Mouse (Mus musculus): ENCODE results near the gene Zfp341.

The Zfp341 gene

DNA sequence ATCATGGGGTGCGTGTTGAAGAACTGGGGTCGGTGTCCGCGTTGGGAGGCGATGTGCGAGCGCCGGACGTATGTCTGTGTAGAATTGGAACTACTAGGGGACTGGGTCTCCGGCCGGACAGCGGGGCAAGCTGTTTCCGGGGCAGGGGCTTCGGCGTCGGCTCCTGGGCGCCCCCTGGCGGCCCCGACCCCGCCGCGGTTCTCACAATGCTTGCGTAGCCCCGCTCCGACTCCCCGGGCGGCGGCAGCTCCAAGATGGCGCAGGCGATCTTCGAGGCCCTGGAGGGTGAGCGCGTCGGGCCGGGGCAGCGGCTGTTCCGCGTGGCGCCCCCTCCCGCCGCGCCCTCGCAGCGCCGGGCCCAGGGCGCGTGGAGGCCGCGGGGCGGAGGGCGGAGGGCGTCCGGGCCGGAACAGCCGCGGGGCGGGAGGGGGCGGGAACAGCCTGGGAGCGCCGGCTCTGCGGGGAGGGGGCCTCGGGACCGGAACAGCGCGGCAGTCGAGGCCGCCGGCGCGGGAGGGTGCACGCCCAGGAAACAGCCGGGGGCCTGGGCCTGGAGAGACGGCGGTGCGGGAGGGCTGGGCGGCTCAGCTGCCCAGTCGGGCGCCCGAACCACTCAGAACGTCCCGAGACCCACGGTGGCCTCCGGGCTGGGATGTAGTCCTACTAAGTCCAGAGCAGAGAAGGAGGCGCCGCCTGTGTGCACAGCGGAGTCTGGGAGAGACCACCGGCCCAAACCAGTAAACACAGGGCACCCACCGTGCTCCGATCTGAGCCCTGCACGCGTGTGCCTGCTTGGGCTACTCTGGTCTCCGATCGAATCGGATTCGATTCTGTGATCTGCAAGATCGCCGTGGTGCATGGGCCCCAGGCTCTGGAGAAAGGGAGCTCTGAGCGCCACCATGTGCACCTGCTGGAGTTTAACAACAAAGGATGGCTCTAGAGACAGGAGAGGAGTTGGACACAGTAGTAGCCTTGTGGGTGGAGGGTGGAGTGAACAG, at the start of gene Zfp341, which contains the start of gene 4930519P11Rik:
Gene Zfp341 (plus strand): TSS at position 180 of the 998 bp plus-strand sequence.
Gene 4930519P11Rik (minus strand): TSS at position 320 of the 998 bp plus-strand sequence.
- peak; percentile 91 for DNase-seq

DNA sequence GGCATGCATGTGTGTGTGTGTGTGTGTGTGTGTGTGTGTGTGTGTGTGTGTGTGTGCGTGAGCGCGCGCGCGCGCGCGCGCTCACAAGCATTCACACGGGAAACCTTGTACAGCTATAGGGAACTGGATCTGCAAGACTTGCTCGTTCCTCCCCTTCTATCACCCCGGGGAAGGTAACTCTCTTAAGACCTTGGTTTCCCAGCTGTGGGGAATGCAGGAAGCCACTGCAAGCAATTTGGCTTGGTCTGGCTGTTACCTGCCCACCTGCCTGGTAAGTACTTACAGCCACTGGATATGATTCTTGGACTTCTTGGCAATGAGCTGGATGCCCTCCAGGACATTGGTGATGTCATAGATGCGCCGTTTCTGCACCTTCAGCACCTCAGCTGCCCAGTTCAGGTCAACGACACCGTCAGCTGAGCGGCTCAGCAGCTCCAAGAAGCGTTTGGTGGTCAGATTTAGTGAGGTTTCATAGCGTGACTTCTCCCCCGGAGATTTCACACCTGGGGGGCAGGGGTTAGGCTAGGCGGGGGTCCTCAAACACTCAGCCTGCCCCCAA, 49.4 kb upstream of the Zfp341 start:
- no peak for DNase-seq

DNA sequence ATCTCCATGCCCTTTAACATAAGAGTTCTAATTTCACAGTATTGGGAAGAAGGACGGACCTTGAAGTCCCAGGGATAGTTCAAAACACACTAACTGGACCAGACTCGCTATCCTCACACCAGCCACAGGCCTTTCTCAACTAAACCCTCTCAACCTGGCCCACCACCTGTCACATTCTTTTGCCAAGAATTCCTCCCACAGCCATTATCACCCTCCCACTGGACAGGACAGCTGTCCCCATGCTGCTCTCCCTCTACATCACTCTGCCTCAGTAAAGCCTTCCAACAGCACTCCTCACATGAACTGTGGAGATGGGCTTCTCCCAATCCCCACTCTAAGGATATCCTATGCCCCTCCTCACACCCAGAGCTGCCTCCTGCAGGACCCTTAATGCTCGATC, 47.5 kb upstream of the Zfp341 start:
- DNase-seq = no peak

DNA sequence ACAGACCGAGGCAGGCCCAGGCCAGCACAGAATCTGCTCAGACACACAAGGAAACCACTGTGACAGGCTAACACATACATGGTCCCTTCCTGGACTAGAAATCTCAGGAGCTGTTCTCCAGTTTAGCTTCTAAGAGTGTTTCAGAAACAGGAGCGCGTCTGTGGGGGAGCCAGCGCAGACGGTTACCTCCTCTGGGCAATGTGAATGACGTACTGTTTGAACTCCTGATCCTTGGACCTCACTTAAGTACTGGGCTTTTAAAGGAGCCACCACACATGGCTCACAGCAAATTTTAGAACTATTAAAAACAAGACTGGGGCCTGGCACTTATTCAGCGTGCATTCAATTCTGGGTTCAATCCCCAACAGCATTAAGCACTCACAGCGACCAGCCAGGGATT, 46.5 kb upstream of the Zfp341 start:
- no peak for DNase-seq

DNA sequence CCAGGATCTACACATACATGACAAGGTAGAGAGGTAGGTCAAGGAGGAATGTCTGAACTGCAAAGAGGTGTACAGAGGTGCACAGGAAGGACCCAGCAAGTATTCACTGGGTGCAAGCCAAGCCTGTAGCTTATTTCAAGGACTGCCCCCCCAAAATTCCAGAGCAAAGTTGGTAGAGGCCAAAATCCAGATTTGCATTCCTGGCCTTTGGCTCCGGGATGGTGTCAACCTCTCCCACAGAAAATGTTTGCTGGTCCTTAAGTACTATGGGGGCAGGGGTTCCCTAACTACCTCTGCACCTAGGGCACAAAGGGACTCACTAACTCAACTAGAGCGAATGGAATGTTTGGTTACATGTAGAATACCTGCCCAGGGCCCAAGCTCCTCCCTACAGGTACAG, 45.3 kb upstream of the Zfp341 start:
- DNase-seq = no peak

DNA sequence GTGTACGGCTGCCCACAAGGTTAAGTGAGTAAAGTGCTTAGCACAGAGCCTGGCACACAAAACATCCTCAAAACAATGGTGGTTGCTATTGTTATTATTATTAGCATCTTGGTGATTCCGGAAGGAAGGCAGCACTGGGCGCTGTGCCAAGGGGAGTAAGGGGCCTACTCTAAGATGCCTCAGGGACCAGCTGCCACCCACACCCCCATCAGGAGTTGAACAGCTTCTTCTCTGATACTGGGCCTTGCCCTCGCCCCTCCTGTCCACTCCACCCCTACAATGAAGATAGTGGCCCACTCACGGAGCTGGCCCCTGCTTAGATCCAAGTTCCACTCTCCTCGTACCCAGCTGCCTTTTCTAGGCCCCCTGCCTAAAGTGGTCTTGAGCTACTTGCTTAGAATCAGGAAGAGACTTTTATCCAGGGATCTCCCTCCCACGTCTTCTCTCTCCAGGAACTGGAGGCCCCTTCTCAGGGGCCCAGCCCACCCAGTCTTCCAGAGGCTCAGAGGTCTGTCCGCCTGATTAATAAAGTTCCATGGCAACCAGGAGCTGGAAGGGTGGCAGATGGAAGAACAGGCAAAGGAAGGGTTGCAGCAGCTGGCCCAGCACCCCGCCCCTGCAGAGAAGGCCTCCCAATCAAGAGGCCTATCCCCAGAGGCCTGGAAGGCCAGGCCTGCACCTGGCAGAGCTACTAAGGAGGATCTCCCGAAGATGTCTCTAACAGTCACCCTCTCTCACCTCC, 44.6 kb upstream of the Zfp341 start:
- no peak for DNase-seq

DNA sequence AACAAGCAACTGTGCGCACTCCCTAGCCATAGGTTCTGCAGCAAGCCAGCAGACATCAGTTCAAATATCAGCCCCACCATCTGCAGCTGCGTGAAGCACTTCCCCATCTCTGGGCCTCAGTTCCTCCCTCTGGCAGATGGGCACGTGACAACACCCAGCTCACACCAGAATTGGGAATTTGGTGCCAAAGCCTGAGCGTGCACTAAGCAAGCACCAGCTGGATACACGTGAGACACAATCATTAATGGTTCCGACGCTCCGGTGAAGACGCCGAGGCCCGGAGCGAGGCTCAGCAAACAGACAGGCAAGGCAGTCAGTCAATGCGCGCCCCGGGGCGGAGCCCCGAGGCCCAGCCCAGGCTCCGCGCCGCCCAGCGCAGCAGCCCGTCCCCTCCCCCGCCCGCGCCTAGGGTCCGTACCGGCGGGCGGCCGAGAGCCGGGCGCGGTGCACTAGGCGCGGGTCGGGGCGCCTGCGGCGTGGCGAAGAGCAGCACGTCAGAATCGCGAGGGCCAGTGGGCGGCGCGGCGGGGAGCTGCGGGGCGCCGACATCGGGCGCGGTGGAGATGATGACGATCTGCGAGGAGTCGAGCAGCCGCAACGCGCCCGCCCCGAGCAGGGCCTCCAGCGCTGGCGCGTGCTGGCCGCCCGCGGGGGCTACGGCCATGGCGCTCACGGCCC, 43.9 kb upstream of the Zfp341 start:
- DNase-seq = peak; percentile 63 to 72

DNA sequence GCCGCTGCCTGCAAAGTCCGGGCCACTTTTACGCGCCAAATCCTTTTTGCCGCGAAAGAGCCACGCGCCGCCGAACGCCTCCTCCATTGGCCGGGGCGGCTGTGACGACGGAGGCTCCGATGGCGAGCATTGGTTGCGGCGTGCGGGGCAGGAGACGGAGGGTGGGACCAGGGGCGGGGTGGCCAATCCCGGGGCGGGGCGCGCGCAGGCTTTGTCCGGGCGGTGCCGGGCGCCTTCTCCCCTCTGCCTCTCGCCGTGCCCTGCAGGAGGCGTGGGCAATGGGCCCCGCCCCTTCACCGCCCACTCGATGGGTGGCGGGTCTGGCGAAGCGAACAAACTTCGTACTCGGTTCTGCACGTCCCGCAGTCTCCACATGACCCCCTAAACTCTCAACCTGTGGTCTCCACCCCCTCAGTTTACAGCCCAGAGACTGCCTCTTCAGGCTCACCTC, 43.2 kb upstream of the Zfp341 start, which contains the start of gene E2f1:
Gene E2f1 (minus strand): TSS at position 57 of the 451 bp plus-strand sequence.
- DNase-seq = peak; percentile 94

DNA sequence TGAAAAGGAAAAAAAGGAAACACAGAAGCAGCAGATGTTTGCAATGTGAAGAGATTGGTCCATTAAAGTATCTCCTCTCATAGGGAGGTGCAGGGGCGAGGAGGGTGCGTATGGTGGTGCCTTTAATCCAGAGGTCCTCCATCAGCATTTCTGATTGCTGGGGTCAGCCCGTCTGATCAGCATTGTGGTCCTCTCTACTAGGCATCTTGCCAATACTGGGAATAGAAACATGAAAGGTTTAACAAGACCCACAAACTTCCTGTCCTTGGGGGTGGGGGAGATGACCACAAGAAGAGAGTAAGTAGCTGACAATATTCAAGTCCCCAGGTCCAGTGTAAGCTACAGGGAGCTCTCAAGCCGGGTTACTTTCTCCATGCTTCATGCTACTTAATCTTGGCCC, 42.4 kb upstream of the Zfp341 start:
- DNase-seq = no peak

DNA sequence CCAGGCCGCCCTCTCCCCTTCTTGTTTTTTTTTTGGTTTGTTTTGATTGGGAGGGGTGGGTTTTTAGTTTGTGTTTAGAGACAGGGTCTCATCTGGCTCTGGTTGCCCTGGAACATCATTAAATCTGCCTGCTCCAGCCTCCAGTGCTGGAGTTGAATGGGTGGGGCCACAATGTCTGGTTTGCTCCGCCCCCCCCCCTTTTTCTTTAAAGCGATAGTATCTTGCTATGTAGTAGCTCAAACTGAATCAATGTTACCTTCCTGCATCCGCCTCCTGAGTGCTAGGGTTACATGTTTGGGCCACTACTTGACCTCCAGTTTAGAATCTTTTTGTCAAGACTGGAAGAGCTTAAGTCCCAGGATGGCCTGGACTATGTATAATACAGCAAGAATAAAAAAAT, 41.8 kb upstream of the Zfp341 start:
- no peak for DNase-seq

DNA sequence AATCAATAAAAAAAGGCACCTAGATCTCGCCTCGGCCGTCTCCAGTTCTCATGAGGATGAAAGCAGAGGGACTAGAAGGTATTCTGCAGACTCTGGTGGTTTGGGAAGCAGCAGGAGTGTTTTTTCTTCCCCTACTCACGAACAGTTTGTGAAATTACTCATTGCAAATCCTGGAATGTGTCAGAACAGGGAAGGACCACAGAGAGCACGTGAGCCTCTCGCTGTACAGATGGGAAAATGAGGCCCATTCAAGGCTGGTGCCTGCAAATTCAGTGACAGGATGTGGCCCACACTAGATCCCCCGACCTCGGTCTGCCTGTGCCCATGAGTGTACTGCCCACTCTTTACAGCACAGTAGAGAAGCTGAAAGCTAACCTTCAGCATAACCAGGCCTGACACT, 41.1 kb upstream of the Zfp341 start:
- DNase-seq = no peak

DNA sequence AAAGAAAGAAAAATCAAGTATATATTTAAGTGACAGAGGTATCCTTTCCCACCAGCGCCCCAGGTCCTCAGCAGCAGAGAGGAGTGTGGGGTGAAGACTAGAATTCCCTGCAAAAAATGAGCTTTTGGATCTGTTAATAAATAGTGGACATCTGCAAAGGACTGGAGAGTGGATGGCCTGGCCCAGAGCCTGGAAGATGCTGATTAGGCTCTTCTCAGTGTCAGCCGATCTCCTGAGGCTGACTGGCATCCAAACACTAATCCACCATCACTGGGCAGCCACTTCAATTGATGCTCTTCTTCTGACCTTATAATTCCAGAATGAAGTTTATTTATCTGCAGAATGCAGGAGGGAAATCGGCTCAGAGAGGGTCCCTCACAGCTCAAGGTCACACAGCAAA, 40.1 kb upstream of the Zfp341 start:
- DNase-seq = no peak

DNA sequence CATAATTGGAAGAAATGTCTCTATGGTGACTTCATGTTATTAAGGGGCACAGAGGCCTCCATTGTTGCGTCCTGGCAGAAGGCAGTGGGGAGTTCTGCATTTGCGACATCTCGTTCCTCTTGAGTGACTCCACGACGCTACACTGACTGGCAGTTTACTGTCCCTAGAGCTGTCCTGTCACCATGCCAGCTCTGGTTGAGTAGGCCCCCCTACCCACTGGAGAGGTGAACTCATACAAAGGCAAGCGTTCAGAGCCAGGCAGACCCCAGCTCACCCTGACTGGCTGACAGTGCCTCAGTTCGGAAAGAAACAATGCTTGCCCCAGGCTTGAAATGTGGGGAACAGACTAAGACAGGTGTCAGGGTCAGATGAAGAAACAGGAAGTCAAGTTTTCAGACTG, 38.8 kb upstream of the Zfp341 start:
- DNase-seq = peak; percentile 68 to 71

DNA sequence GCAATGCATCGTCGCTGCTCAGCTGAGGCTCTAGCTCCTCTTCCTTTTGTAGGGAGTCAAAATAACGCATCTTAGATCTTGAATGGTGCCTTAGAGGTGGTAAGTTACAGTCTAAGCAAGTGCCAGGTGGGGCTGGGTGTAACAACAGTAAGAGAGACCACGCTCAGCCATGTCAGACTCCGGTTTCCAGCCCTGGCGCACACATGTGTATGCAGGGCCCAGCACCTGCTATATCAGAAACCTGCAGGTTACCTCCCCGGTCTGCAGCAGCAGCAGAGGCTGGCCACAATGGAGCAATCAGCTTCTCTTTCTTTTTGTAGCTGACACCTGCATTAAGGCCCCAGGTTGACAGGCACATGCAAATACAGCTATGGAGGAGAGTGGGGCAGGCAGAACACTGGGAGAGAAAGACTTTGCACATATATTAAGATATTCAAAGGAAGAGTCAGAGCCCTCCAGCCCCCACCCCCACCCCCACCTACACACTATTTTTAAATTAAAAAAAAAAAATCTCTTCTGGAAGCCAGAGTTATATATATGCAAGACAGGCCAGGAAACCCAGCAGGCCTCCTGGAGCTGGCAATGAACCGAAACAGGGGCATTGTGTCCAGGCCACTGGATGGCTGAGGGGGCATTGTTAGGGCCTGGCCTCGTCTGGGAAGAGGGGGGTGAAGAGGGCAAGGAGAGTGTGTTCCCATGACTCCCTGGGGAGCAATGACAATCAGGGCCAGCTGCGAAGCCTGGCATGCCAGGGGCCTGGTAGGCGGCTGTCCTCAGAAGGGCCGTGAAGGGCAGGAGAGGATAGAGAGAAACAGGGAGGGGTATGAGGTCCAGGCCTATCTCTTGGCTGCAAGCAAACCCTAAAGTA, 36.0 kb upstream of the Zfp341 start:
- DNase-seq = no peak

DNA sequence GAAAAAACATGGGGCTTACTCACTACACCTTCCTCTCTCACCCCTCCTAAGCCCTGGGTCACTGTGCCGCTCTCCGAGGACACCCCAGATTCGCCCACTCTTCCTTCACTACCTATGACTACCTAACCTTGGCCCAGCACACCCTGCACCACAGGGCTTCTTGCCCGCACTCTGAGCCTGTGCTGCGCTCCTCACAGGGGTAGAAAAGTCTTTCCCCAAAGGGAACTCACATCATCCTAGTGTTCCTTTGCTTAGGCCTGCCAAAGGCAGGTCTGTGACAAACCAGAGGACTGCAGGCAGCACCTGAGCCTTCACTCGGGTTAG, 35.4 kb upstream of the Zfp341 start:
- no peak for DNase-seq

DNA sequence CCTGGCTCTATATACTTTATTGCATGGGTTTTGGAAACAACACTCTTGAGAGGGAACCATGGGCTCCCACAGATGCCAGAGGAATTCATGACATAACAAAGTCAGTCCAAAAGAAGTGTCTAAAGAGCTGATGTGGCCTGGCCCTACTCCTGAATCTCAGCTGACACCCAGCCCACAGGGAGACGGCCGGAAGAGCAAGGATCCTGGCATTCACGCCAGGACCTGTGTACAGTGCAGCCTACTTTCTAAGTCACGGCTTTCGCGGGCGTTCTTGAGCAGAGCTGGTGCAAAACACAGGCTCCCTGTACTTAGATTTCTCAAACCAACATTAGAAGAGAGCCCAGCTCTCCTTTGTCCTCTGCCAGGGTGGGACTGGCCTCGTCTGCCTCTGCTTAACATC, 32.5 kb upstream of the Zfp341 start:
- no peak for DNase-seq

DNA sequence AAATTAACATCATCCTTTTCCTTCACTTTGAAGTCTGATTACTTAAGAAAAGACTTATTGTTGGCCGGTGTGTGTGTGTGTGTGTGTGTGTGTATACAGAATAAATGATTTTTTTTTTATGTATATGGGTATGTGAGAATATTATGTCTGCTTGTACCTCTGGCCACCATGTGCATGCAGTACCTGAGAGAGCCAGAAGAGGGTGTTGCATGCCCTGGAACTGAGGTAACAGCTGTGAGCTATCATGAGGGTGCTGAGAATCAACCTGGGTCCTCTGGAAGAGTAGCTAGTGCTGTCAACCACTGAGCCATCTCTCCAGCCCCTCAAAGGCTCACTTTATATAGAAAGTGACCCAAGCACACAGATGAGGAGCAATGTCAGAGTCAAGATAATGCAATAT, 31.7 kb upstream of the Zfp341 start:
- no peak for DNase-seq

DNA sequence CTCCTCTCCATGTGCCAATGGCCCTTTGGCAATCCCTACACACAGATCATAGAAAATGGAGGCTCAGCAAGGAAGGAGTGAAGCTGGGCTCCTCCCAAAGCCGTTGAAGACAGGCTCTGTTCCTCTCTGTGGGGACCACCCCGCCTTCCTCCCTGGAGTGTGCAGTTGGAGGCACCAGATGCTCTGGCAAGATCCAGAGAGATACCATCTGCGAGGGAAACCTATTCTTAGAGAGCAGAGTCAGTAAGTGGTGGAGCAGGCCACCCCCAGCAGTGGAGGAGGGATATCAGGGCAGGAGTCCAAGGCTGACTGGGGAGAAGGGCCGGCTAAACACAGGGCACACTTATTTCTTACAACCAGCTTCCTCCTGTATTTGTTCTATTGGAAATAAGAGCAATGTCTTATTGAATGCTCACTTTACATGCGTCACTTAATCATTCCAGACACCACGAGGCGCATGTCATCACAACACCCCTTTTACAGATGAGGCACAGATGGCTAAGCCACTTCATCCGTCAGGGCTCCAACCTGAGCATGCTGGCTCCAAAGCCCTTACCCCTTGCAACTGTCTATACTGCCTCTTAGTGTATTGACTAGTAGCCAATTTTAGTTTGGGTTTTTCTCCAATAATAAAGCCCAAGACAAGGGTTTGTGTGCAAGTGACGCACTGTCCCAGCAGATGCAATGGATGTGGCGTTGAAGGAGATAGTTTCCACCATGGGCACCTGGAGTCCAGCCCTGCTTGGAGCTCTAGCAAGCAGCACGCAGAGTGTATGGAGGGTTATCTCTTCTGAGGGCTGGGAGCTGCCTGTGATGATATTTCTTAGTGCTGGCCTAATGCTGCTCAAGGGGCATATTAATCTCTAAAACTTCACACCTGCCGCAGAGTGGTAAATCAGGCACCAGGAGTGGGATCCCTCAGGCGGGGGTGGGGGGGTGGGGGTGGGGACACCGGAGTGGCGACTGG, 28.9 kb upstream of the Zfp341 start:
- DNase-seq = no peak

DNA sequence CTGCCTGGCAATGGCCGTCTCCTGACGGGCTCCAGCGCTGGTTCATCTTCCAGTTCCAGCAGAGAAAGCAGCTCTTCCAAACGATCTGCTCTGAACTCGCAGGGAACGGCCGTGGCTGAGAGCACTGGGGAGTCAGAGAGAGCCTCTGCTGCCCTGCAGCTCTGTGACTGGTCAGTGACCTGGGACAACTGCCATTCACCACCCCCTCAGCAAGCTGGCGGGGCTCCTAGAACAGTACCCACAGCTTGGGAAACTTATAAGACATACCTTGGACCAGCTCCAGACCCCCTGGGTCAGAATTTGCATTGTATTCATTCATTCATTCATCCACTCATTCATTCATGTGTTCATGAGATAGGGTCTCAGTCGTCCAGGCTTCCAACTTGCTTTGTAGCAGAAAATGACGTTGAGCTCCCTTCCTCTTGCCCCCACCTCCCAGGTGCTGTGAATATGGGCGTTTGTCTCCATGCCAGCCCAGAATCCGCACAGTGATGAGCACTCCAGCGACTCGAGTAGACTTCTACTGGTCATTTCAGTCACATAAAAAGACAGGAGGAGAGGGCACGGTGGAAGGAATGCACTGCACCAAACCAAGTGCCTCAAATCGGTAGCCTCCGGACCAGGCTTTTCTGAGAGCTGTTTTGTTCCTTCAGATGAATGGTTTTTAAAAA, 28.0 kb upstream of the Zfp341 start:
- no peak for DNase-seq

DNA sequence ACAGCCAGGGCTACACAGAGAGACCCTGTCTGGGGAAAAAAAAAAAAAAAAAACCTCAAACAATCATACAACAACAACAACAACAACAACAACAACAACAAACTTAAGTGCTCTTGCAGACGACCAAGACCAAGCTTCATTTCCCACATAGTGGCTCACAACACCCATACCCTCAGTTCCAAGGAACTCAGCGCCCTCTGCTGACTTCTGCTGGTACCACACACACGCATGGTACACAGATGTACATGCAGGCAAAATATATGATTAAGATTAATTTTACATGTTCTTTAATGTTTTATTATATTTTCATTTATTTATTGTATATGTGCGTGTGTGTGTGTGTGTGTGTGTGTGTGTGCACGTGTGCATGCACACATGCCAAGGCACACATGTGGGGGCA, 26.7 kb upstream of the Zfp341 start:
- peak; percentile 56 to 59 for DNase-seq
